Mouse (Mus musculus): Measurements from ENCODE around the gene Pycard. TPM values are rescaled to one million over a fixed set of nuclear protein-coding genes. Genes with fewer than 3 reads are reported as not detected.

Gene Pycard
- total and polyA plus RNA-seq, 3 experiments: 1.3 to 3.5 (median 2.0) TPM

DNA sequence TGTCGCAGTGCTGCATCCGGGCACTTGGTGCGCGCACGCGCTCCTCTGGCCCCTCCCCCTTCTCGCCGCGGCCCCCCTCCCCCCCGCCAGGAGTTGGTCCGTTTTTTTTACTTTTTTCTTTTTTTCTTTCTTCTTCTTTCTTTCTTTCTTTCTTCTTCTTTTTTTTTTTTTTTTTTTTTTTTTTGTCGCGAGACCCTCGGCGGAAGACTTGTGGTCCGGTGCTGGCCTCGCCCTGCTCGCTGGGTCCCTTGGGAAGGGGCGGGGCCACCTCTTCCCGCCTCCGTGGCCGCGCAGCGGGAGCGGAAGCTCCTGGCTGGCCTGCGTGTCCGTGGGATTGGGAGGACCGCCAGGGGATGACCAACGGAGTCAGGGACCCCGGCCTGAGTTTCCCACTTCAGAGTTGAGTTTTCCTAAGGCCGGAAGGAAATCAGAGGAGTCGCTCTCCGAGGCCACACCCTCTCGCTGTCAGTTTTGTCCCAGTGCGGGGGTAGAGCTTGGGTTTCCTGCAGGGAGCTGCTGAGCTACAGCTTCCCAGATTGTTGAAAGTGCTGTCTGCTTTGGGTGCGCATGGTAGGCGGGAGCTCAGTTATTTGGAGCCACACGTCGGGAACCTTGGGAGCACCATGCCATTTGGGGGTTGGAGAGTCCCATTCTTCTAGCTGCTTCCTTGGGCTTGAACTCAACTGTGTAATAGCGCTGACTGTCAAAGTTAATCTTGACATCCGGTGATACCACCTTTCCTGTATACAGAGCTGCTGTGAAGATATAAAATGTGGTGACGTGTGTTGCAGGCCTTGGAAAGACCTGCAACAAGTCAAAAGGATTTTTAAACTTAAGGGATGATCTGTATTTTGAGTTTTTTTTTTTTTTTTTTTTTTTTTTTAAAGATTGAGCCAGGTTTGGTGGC is 25.5 kb downstream of the Pycard start:
- H3K36me3 ChIP-seq (replicated peaks): peaks cover 43% of the 10 kb centered on the region
- H3K4me1 ChIP-seq (ENCODE audit: insufficient read depth, low read depth, low read length): peaks cover 38% of the 10 kb centered on the region
- H3K27me3 ChIP-seq (ENCODE audit: insufficient read depth, low read length): no peaks in the 10 kb centered on the region; the same call in 1 of the 2 replicates
- peak; percentile 70 for DNase-seq (ENCODE audit: low spot score)
- peak overlapping the region; percentile 94 for H3K4me3 ChIP-seq (ENCODE audit: low read depth, low read length)
- no peak for ATAC-seq (ENCODE audit: extremely low read depth, insufficient number of reproducible peaks, low FRiP score, poor library complexity, severe bottlenecking)
- TF ChIP-seq POLR2AphosphoS5 (IDR thresholded peaks at IDR 0.05; ENCODE audit: insufficient replicate concordance, low read depth, low read length): peak; percentile 85; the same call in 1 of the 2 replicates
- TF ChIP-seq CTCF (IDR thresholded peaks at IDR 0.05; ENCODE audit: low read depth, low read length): no peak
- no peaks in the 10 kb centered on the region for H3K9me3 ChIP-seq (replicated peaks)

DNA sequence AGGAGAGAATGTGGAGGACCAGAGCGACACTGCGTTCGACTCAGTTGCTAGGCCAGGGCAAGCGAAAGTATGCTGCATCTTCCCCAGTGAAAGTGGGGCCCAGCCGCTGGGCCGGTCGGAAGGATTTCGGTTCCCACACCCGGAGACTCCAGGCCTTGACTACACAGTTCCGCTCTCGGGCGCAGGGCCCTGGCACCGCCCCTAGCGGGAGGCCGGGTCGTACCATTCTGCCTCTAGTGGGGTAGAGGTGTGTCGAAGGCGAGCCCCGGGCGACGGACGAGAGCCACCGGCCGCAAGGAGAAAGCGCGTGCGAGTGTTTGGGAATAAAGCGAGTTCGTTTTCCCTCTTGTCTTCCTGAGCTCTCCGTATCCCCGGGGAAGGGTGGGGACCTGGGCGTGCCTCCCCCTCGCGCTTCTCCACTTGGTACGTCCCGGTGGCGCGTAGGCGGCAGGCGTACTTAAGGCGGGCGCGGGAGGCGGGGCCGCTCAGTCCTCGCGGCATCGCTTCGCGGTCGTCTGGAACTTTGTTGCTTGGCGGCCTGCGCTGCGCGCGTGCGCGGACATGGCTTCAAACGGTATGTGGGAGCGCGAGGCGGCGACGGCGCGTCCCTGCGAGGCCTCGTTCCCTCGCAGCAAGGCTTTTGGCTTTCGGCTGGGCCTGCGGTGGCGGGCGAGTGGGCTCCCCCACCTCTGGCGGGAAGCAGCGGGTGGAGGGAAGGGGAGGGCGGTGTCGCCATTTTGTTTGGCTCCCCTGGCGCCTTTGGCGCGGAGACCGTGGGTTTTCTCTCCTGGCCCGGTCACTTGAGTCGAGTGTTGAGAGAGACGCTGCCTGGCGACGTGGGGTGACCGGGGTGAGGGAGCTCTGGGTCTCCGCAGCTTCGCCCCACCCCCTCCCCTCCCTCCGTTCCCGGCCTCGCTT is 26.4 kb downstream of the Pycard start, which contains the start of gene Fus:
Gene Fus, plus strand, starts transcription at position 454 of the 918 bp plus-strand sequence.
- peak; percentile 91 for DNase-seq (ENCODE audit: low spot score)
- Histone ChIP-seq H3K9me3 (replicated peaks) (no peaks in the 10 kb centered on the region), H3K36me3 (replicated peaks) (peaks cover 34% of the 10 kb centered on the region), H3K4me3 (ENCODE audit: low read depth, low read length) (peak within 1 kb of the TSS; percentile 94), H3K27me3 (ENCODE audit: insufficient read depth, low read length) (no peaks in the 10 kb centered on the region; the same call in 1 of the 2 replicates), H3K4me1 (ENCODE audit: insufficient read depth, low read depth, low read length) (peaks cover 30% of the 10 kb centered on the region)
- peak; percentile 89 for ATAC-seq (ENCODE audit: extremely low read depth, insufficient number of reproducible peaks, low FRiP score, poor library complexity, severe bottlenecking)
- TF ChIP-seq CTCF (IDR thresholded peaks at IDR 0.05; ENCODE audit: low read depth, low read length) (no peak), POLR2AphosphoS5 (IDR thresholded peaks at IDR 0.05; ENCODE audit: insufficient replicate concordance, low read depth, low read length) (peak; percentile 99), TAL1 (conservative IDR thresholded peaks at IDR 0.05; ENCODE audit: low read depth, low read length) (no peak)

- Histone ChIP-seq H3K9me3 (replicated peaks) (no peaks in the 10 kb centered on the region), H3K27me3 (ENCODE audit: insufficient read depth, low read length) (peaks cover 3% of the 10 kb centered on the region; the same call in 1 of the 2 replicates), H3K4me1 (ENCODE audit: insufficient read depth, low read depth, low read length) (peaks cover 24% of the 10 kb centered on the region), H3K4me3 (ENCODE audit: low read depth, low read length) (peak overlapping the region; percentile 94), H3K36me3 (replicated peaks) (peaks cover 26% of the 10 kb centered on the region)
- TF ChIP-seq GATA2 (IDR thresholded peaks at IDR 0.05; ENCODE audit: borderline replicate concordance, low read depth, low read length) (no peak), POLR2AphosphoS5 (IDR thresholded peaks at IDR 0.05; ENCODE audit: insufficient replicate concordance, low read depth, low read length) (no peak), CTCF (IDR thresholded peaks at IDR 0.05; ENCODE audit: low read depth, low read length) (no peak), TAL1 (conservative IDR thresholded peaks at IDR 0.05; ENCODE audit: low read depth, low read length) (no peak), GATA1 (IDR thresholded peaks at IDR 0.05; ENCODE audit: borderline replicate concordance, low read length) (no peak)
- no peak for ATAC-seq (ENCODE audit: extremely low read depth, insufficient number of reproducible peaks, low FRiP score, poor library complexity, severe bottlenecking)
- DNase-seq (ENCODE audit: low spot score): peak; percentile 18
Measured at GRCm38 (mm10) chr7:127966371-127966918, 27.2 kb downstream of the Pycard start.

- H3K4me1 ChIP-seq (ENCODE audit: insufficient read depth, low read depth, low read length): no peaks in the 10 kb centered on the region
- no peaks in the 10 kb centered on the region for H3K9me3 ChIP-seq (replicated peaks)
- H3K27me3 ChIP-seq (ENCODE audit: insufficient read depth, low read length): peaks cover 31% of the 10 kb centered on the region
- DNase-seq (ENCODE audit: low spot score) (no peak), ATAC-seq (ENCODE audit: extremely low read depth, insufficient number of reproducible peaks, low FRiP score, poor library complexity, severe bottlenecking) (no peak)
- no peaks in the 10 kb centered on the region for H3K36me3 ChIP-seq (replicated peaks)
- H3K4me3 ChIP-seq (ENCODE audit: low read depth, low read length): no peak overlapping the region
- TF ChIP-seq GATA1 (IDR thresholded peaks at IDR 0.05; ENCODE audit: borderline replicate concordance, low read length) (no peak), POLR2AphosphoS5 (IDR thresholded peaks at IDR 0.05; ENCODE audit: insufficient replicate concordance, low read depth, low read length) (no peak), CTCF (IDR thresholded peaks at IDR 0.05; ENCODE audit: low read depth, low read length) (no peak), TAL1 (conservative IDR thresholded peaks at IDR 0.05; ENCODE audit: low read depth, low read length) (no peak), GATA2 (IDR thresholded peaks at IDR 0.05; ENCODE audit: borderline replicate concordance, low read depth, low read length) (no peak)
Measured at GRCm38 (mm10) chr7:127959364-127959763, 34.3 kb downstream of the Pycard start.

GRCm38 (mm10) chr7:127952864-127953581 is 40.6 kb downstream of the Pycard start:
- TF ChIP-seq TAL1 (conservative IDR thresholded peaks at IDR 0.05; ENCODE audit: low read depth, low read length) (no peak), CTCF (IDR thresholded peaks at IDR 0.05; ENCODE audit: low read depth, low read length) (no peak), GATA2 (IDR thresholded peaks at IDR 0.05; ENCODE audit: borderline replicate concordance, low read depth, low read length) (no peak), GATA1 (IDR thresholded peaks at IDR 0.05; ENCODE audit: borderline replicate concordance, low read length) (no peak), POLR2AphosphoS5 (IDR thresholded peaks at IDR 0.05; ENCODE audit: insufficient replicate concordance, low read depth, low read length) (no peak)
- ATAC-seq (ENCODE audit: extremely low read depth, insufficient number of reproducible peaks, low FRiP score, poor library complexity, severe bottlenecking): no peak
- Histone ChIP-seq H3K9me3 (replicated peaks) (no peaks in the 10 kb centered on the region), H3K36me3 (replicated peaks) (no peaks in the 10 kb centered on the region), H3K4me3 (ENCODE audit: low read depth, low read length) (no peak overlapping the region), H3K27me3 (ENCODE audit: insufficient read depth, low read length) (peaks cover 45% of the 10 kb centered on the region), H3K4me1 (ENCODE audit: insufficient read depth, low read depth, low read length) (no peaks in the 10 kb centered on the region)
- no peak for DNase-seq (ENCODE audit: low spot score)
